ENCODE assay signal across 28 mouse cellular contexts in the genomic region with DNA sequence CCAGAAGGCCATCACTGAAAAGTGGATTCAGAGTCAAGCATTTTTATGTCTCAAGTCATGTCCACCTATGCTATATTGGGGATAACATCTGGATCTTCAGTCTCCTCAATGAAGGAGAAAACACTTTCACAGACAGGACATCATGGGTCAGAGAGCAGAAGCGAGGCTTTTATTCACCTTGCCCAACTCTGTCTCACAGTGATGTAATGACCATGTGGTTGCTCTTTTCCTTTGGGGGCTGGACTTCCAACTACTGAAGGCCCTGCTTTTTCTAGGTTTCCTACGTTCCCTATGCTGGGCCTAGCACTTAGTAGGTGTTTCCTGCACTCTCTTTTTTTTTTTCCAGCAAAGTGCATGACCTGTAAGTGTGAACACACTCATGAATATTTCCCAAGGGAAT.
"Had no signal": no experiment of that assay in that cellular context is flagged by ENCODE, and none has a peak within 500 bp of the region (broad histone marks: within the 10 kb centered on the region; RNA-seq: fewer than 3 reads in every experiment).

No protein-coding gene starts in this region.

- H3K4me3 ChIP-seq: embryonic facial prominence, embryonic 10.5 days; embryonic facial prominence, embryonic 12.5 days; embryonic facial prominence, embryonic 13.5 days; embryonic facial prominence, embryonic 15.5 days; erythroblast, embryonic 14.5 days; forebrain, embryonic 10.5 days; forebrain, embryonic 12.5 days; forebrain, embryonic 13.5 days; forebrain, embryonic 15.5 days; gastrocnemius, adult 2 months; heart, adult 2 months had no signal

- ATAC-seq: forebrain, embryonic 13.5 days; forebrain, embryonic 14.5 days; forebrain, embryonic 15.5 days; forebrain, embryonic 16.5 days; forebrain, postnatal 0 days had no signal

- H3K27me3 ChIP-seq: embryonic facial prominence, embryonic 12.5 days; embryonic facial prominence, embryonic 13.5 days; embryonic facial prominence, embryonic 15.5 days; forebrain, embryonic 12.5 days; forebrain, embryonic 13.5 days; forebrain, embryonic 15.5 days had no signal

- H3K27ac ChIP-seq: embryonic facial prominence, embryonic 10.5 days; embryonic facial prominence, embryonic 12.5 days; embryonic facial prominence, embryonic 13.5 days; embryonic facial prominence, embryonic 15.5 days; forebrain, embryonic 10.5 days; forebrain, embryonic 12.5 days; forebrain, embryonic 13.5 days; forebrain, embryonic 15.5 days; gastrocnemius, adult 2 months; heart, adult 2 months had no signal

- DNase-seq: cerebellum, adult 18-20 months; cerebellum, adult 8-10 months; cerebellum, adult 9-10 months; cerebellum, adult 9-11 months; cerebellum, postnatal 10 days; cerebellum, postnatal 14 days; cerebellum, postnatal 25 days; cerebellum, postnatal 36 days; embryo, embryonic 11 days; forebrain, postnatal 0 days; gastrocnemius, adult 2 months; gastrocnemius, postnatal 10 days; gastrocnemius, postnatal 14 days; gastrocnemius, postnatal 25 days; gastrocnemius, postnatal 36 days; heart, adult 18-20 months; heart, adult 2 months had no signal

- H3K4me1 ChIP-seq: embryonic facial prominence, embryonic 12.5 days; embryonic facial prominence, embryonic 13.5 days; embryonic facial prominence, embryonic 15.5 days; forebrain, embryonic 12.5 days; forebrain, embryonic 13.5 days; forebrain, embryonic 15.5 days had no signal
